Mouse (Mus musculus): ENCODE results near the gene Filip1. TPM values are rescaled to one million over a fixed set of nuclear protein-coding genes. Genes with fewer than 3 reads are reported as not detected.
A peak's percentile ranks its signal among the peaks of the same experiment; 100 is the strongest.
"Not testable (repeated sequence)": the region's sequence is repeated elsewhere in the genome, so short reads cannot be mapped to it uniquely, and the experiment has no call there.

Gene Filip1
- polyA plus RNA-seq, 1 experiment from 2014 or later: 5.9 TPM

- H3K36me3 ChIP-seq (ENCODE audit: insufficient read depth, low read length): no peaks in the 10 kb centered on the region
- no peaks in the 10 kb centered on the region for H3K27me3 ChIP-seq (ENCODE audit: insufficient read depth, low read length)
- H3K4me2 ChIP-seq (ENCODE audit: low read length): no peak overlapping the region
- H3K9ac ChIP-seq (ENCODE audit: low read depth, low read length): no peak overlapping the region
- 80% methylated on average over 13 of the region's 13 CpGs for WGBS
- H3K27ac ChIP-seq: no peak overlapping the region
- DNase-seq (ENCODE audit: low spot score) (no peak), ATAC-seq (replicated peaks; ENCODE audit: low FRiP score, low read depth) (no peak)
- TF ChIP-seq CTCF (IDR thresholded peaks at IDR 0.05; ENCODE audit: low read depth): no peak
- no peak overlapping the region for H3K4me3 ChIP-seq (replicated peaks; ENCODE audit: low read depth, low read length)
- no peaks in the 10 kb centered on the region for H3K9me3 ChIP-seq (replicated peaks; ENCODE audit: low read length)
- no peaks in the 10 kb centered on the region for H3K4me1 ChIP-seq (replicated peaks; ENCODE audit: insufficient read depth, low read length)
These were observed 24.8 kb upstream of the Filip1 start for GRCm38 (mm10) chr9:80037262-80037996.

DNA sequence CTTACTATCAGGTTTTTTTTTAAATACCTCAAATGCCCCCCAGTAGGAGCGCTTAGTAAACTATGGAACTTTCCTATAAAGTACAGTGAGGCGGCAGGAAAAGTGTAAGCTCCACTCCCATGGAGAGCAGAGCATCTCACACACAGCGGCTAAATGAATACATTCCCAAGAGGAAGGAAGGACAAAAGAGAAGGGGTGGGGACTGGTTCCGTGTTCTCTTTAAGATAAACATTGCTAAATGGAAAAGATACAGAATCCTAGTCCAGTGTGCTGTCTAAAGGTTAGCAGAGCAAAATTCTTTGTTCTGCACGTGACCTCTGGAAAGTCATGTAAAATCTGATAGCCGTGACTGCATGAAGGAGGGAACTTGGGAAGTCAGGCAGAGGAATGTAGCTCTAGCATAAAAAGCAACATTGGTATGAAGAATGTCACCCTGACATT is 13.9 kb upstream of the Filip1 start:
- WGBS: 29% methylated on average over 6 of the region's 6 CpGs
- H3K27ac ChIP-seq: peak overlapping the region; percentile 63

DNA sequence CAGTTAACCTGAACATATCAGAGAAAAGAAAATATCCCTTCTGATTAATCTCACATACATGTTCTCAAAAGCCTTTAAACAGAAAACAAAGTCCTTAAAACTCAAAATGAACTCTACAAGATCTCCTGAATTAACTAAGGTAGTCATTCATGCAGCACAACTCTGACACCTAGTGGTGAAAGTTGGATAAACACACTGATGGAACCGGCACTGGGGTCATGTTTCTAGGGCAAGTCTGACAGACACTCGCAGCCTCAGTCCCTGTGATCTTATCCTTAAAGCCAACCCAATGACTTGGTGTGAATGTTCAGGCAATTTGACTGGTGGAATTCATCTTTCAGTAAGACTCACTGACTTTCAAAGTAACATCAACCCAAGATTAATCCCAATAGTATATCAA is 13.4 kb upstream of the Filip1 start:
- Histone ChIP-seq H3K27me3 (ENCODE audit: insufficient read depth, low read length) (no peaks in the 10 kb centered on the region), H3K9me3 (replicated peaks; ENCODE audit: low read length) (no peaks in the 10 kb centered on the region), H3K36me3 (ENCODE audit: insufficient read depth, low read length) (no peaks in the 10 kb centered on the region), H3K27ac (peak overlapping the region; percentile 63), H3K4me3 (replicated peaks; ENCODE audit: low read depth, low read length) (no peak overlapping the region), H3K4me2 (ENCODE audit: low read length) (no peak overlapping the region), H3K9ac (ENCODE audit: low read depth, low read length) (no peak overlapping the region), H3K4me1 (replicated peaks; ENCODE audit: insufficient read depth, low read length) (no peaks in the 10 kb centered on the region)
- TF ChIP-seq CTCF (IDR thresholded peaks at IDR 0.05; ENCODE audit: low read depth): peak; percentile 93
- no peak for ATAC-seq (replicated peaks; ENCODE audit: low FRiP score, low read depth)
- DNase-seq (ENCODE audit: low spot score): peak; percentile 86
- WGBS: 2% methylated on average over 2 of the region's 2 CpGs

More for the DNA sequence above, 13.9 kb upstream of the Filip1 start:
- ATAC-seq (replicated peaks; ENCODE audit: low FRiP score, low read depth) (peak; percentile 52), DNase-seq (ENCODE audit: low spot score) (peak; percentile 80)
- Histone ChIP-seq H3K9ac (ENCODE audit: low read depth, low read length) (no peak overlapping the region), H3K4me3 (replicated peaks; ENCODE audit: low read depth, low read length) (no peak overlapping the region), H3K36me3 (ENCODE audit: insufficient read depth, low read length) (no peaks in the 10 kb centered on the region), H3K9me3 (replicated peaks; ENCODE audit: low read length) (no peaks in the 10 kb centered on the region), H3K4me2 (ENCODE audit: low read length) (no peak overlapping the region), H3K4me1 (replicated peaks; ENCODE audit: insufficient read depth, low read length) (no peaks in the 10 kb centered on the region), H3K27me3 (ENCODE audit: insufficient read depth, low read length) (no peaks in the 10 kb centered on the region)
- no peak for TF ChIP-seq CTCF (IDR thresholded peaks at IDR 0.05; ENCODE audit: low read depth)

DNA sequence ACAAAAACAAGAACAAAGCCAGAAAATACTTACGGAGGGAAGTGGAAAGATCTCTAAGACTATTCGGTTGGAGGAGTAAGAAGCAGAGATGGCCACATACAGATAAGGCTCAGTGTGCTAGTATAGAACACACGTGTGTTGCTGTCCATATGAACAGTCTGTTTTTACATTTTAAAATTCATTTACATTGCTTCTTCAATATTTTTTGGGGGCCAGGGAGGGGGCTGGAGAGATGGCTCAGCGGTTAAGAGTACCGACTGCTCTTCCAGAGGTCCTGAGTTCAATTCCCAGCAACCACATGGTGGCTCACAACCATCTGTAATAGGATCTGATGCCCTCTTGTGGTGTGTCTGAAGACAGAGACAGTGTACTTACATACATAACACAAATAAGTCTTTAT is 12.7 kb upstream of the Filip1 start:
- H3K27ac ChIP-seq; H3K27me3 ChIP-seq (ENCODE audit: insufficient read depth, low read length); H3K4me3 ChIP-seq (replicated peaks; ENCODE audit: low read depth, low read length); DNase-seq (ENCODE audit: low spot score); H3K36me3 ChIP-seq (ENCODE audit: insufficient read depth, low read length); H3K4me2 ChIP-seq (ENCODE audit: low read length); ATAC-seq (replicated peaks; ENCODE audit: low FRiP score, low read depth); H3K4me1 ChIP-seq (replicated peaks; ENCODE audit: insufficient read depth, low read length); H3K9ac ChIP-seq (ENCODE audit: low read depth, low read length); H3K9me3 ChIP-seq (replicated peaks; ENCODE audit: low read length): not testable (repeated sequence)
- WGBS: 90% methylated on average over 5 of the region's 5 CpGs

DNA sequence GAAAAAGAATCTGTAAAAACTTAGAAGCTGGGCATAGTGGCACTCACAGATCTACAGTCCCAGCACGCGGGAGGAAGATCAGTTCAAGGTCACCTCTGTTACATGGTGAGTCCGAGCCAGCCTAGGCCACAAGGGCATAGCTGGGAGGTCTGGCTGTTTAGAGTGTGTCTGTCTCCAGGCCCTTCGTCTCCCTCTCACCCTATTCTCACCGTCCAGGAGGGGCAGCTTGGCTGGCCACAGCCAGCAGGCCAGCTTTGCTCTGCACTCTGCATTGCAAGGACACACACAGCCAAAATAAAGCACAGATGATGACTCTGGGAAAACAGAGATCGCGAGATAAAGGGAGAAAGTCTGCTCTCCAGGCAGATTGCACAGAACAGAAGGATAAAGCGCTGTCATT is 10.2 kb upstream of the Filip1 start:
- Histone ChIP-seq H3K27me3 (ENCODE audit: insufficient read depth, low read length) (no peaks in the 10 kb centered on the region), H3K27ac (no peak overlapping the region), H3K4me1 (replicated peaks; ENCODE audit: insufficient read depth, low read length) (no peaks in the 10 kb centered on the region), H3K4me2 (ENCODE audit: low read length) (no peak overlapping the region), H3K9me3 (replicated peaks; ENCODE audit: low read length) (no peaks in the 10 kb centered on the region), H3K36me3 (ENCODE audit: insufficient read depth, low read length) (no peaks in the 10 kb centered on the region), H3K4me3 (replicated peaks; ENCODE audit: low read depth, low read length) (no peak overlapping the region), H3K9ac (ENCODE audit: low read depth, low read length) (no peak overlapping the region)
- 68% methylated on average over 8 of the region's 8 CpGs for WGBS
- ATAC-seq (replicated peaks; ENCODE audit: low FRiP score, low read depth) (no peak), DNase-seq (ENCODE audit: low spot score) (no peak)
- no peak for TF ChIP-seq CTCF (IDR thresholded peaks at IDR 0.05; ENCODE audit: low read depth)

- DNase-seq (ENCODE audit: low spot score) (no peak), ATAC-seq (replicated peaks; ENCODE audit: low FRiP score, low read depth) (no peak)
- H3K27ac ChIP-seq: no peak overlapping the region
- no peaks in the 10 kb centered on the region for H3K27me3 ChIP-seq (ENCODE audit: insufficient read depth, low read length)
- H3K4me3 ChIP-seq (replicated peaks; ENCODE audit: low read depth, low read length): no peak overlapping the region
- H3K9me3 ChIP-seq (replicated peaks; ENCODE audit: low read length): no peaks in the 10 kb centered on the region
- no peak overlapping the region for H3K9ac ChIP-seq (ENCODE audit: low read depth, low read length)
- H3K4me2 ChIP-seq (ENCODE audit: low read length): no peak overlapping the region
- 48% methylated on average over 1 of the region's 1 CpGs for WGBS
- no peaks in the 10 kb centered on the region for H3K4me1 ChIP-seq (replicated peaks; ENCODE audit: insufficient read depth, low read length)
- no peaks in the 10 kb centered on the region for H3K36me3 ChIP-seq (ENCODE audit: insufficient read depth, low read length)
- no peak for TF ChIP-seq CTCF (IDR thresholded peaks at IDR 0.05; ENCODE audit: low read depth)
These were observed 9.0 kb upstream of the Filip1 start for GRCm38 (mm10) chr9:80021648-80022047.

DNA sequence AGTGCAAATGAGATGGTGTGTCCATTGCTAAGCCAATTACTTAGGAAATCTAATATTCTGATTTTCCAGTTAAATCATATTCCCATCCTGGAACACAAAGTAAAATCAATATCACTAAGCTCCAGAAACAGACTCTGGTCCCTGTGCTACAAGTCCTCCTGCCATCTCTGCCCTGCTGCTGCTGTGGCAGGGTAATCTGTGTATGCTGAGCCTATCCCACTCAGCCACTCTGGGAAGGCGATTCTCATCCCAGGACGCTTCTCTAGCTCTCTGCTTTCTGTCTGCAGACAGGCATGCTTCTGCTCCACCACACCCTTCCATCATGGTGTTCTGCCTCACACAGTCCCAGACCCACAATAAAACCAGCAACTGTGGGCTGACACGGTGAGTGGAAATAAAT is 7.8 kb upstream of the Filip1 start:
- Histone ChIP-seq H3K36me3 (ENCODE audit: insufficient read depth, low read length) (no peaks in the 10 kb centered on the region), H3K9me3 (replicated peaks; ENCODE audit: low read length) (no peaks in the 10 kb centered on the region), H3K4me3 (replicated peaks; ENCODE audit: low read depth, low read length) (no peak overlapping the region), H3K27me3 (ENCODE audit: insufficient read depth, low read length) (no peaks in the 10 kb centered on the region), H3K9ac (ENCODE audit: low read depth, low read length) (no peak overlapping the region), H3K4me2 (ENCODE audit: low read length) (no peak overlapping the region), H3K27ac (no peak overlapping the region), H3K4me1 (replicated peaks; ENCODE audit: insufficient read depth, low read length) (no peaks in the 10 kb centered on the region)
- 50% methylated on average over 3 of the region's 3 CpGs for WGBS
- DNase-seq (ENCODE audit: low spot score) (no peak), ATAC-seq (replicated peaks; ENCODE audit: low FRiP score, low read depth) (no peak)
- TF ChIP-seq CTCF (IDR thresholded peaks at IDR 0.05; ENCODE audit: low read depth): no peak
